Mouse (Mus musculus) NIH3T3 (cell line): ENCODE results near the gene Cacng2.
A peak's percentile ranks its signal among the peaks of the same experiment; 100 is the strongest.

Experiments used
- DNase-seq: peaks from one replicate; pipeline ENCODE4 v3.0.0-alpha.2; 2012; ENCODE audit warnings: low read depth

Cacng2 gene

DNA sequence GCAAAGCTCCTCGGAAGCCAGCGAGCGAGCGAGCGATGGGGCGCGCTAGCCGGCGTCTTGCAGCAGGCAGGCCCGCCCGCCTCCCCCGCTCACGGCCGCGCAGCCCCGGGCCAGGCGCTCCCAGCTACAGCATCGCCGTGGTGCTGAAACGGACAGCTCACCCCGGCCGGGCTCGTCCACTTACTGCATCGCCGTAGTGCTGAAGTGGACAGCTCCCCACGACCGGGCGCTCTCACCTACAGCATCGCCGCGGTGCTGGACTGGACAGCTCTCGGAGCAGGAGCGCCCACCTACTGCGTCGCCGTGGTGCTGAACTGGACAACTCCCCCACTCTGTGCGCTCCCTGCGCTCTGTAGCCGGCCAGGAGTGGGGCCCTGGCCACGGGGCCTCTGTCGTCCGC is at the start of gene Cacng2:
Gene Cacng2, minus strand, starts transcription at position 325 of the 400 bp plus-strand sequence.
- peak; percentile 90 for DNase-seq

DNA sequence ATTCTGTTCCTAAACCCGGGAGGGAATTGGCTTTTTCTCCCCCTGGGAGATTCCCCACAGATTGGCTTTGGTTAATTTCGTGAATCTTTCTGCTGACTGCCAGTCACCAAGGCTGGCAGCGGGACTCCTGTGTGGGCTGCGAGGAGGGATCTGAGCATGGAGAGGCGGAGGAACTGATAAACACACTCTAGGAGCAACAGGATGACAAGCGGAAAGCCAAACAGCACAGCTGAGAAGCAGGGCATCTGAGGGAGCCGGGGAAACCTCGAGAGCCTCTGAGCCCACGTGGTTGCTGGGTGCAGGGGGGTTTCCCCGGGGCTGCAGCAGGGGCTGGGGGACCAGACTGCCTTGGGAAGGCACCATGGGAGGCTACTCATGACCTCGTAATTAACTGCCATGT is 49.7 kb upstream of the Cacng2 start:
- no peak for DNase-seq

DNA sequence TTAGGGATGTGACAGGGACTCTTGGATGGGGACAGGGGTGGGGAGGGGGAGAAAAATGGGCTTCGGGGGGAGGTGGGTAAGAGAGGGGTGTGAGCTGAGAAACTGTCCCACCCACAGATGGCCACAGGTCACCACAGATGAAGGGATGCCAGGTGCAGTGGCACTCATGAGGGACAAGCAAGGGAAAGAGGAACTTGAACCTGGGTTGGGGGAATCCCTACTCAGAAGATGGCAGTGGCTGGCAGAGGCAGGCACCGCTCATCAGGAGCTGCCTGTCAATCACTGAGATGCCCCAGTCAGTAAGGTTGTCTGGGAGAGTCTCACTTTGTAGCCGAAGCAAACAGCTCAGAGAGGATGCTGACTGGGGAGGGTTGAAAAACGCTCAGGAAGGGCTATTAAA is 45.5 kb upstream of the Cacng2 start:
- no peak for DNase-seq

DNA sequence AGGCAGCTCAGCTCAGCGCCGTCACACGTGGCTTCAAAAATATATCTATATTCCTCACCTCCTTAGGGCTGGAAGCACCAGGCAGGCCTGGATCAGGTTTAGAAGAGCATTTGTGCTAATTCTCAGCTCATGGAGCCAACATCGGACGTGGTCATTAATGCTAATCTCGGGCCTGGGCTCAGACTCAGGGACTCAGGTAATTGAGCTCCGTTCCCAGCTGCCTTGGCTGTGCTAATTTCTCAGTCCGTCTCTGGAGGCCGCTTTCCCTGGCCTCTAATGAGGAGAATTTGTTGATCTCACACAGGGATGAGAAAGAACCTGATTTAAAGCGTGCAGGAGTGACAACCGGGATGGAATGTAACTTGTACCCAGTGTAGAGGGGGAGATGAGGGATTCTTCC is 44.6 kb upstream of the Cacng2 start:
- no peak for DNase-seq

DNA sequence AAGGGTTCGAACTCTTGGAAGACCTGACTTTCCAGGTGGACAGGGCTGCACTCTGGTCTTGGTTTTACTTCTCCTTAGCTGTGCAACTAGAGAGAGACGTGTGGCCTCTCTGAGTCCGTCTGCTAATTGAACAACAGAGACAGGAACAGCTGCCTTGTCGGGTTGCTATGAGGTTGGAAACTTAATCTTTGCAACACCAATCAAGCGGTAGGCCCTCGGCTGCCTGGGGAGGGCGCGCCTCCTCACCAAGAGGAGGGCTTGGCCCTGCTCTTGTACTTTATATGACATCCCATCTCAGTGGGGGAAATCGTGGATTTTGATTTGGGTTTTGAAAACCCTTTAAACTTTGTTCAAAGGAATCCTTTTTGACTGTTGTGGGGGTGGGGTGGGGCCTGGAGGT is 42.1 kb upstream of the Cacng2 start:
- DNase-seq, result no peak

DNA sequence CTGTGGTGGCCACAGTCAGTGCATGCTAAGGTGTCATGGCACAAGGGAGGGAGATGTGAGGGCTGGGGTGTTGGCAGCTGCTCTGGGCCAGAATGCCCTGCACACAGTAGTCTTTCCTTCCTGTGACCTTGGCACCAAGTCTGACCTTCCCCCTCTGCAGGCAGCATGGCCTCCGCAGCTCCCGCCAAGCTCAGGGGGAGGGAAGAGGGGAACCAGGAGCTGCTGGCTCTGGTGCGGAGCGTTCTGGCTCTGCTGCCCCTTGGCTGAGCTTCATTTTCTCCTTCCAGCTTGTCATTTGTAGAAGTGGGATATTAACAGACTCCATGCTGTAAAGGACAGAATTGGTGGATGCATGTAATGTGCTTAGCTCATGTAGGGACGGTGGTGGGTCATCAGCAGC is 38.5 kb upstream of the Cacng2 start:
- DNase-seq, result no peak

DNA sequence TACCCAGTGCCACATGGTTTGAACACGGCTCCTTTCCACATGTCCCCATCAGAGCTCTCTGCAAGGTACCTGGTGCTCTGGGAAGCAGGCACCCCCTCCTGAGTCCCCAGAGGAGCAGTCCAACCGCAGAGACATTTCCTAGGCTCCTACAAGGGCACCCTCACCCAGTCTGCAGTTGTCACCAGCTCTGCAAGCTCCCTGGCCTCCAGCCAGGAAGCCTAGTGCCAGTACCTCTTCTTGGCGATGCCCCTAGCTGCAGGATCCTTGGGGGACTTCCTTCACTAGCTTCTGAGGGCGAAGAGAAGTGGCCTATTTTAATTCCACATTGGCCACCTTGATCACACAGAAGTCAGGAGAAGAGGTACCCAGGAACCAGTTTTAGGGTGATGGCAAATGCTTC is 38.0 kb upstream of the Cacng2 start:
- no peak for DNase-seq

DNA sequence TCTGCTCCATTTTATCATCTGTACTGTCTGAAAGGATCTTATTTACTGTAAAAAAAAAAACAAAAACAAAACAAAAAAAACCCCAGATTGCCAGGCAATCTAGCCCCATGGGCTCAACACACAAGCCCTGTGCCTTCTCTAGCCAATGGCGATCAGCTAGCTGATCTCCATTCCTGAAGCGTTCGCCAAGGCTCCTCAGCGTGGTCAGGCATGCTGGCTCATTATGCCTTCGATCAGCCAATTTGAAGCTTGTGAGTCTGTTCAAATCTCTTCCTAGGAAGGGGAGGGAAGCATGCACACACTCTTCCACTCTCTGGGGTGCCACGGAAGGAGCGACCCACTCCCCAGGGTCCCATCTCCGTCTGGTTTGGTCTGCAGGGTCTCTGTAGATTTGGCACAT is 37.5 kb upstream of the Cacng2 start:
- no peak for DNase-seq

DNA sequence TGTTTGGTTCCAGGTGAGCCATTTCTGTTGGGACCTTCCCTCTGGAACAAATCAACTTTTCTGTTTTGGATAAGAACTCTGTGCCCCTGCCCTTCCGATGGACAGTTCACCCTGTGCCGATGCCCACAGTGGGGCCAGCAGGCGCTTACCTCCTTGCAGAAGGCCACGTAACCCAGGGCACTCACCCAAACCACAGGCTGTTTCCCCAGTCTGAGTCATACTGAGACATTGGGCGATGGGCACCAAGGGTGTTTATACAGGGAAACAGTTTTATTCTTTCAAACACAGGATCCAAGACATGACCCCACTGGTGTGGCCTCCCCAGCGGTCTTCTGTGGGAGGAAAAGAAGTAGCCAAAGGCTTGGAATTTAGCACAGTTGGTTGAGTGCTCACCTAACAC is 35.6 kb upstream of the Cacng2 start:
- DNase-seq, result peak; percentile 9

DNA sequence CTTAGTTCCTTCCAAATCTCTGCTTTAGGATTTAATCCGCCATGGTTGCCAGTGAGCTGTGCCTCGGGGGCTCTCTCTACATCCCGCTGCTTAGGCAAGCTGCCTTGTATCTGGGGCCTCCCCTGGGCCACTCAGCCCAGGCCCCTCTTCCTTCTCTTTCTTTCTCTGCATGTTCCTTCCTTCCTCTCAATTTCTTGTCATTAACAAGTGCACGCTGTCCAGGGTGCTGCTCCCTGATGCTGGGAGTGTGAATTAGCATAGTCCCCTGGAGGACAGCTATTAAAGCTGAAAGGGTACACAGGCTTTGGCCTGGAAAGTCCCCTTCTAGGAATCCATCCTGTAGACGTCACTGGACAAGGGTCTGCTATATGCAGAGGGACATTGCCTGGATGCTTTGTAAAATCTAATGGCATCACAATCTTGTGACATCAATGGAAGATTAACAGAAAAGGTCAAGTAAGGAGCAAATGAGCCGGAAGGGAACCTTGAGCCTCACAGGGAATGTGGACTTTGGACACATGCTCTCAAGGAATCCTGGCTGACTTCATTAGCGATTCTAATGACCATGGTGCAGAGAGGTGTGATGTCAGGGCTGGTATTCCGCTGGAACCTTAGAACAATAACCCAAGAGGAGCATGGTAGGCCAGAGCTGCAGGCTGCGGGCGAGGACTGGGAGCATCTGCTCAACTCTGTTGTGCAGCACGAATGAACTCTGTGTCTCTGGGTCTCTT is 33.4 kb upstream of the Cacng2 start:
- DNase-seq, result peak; percentile 49

DNA sequence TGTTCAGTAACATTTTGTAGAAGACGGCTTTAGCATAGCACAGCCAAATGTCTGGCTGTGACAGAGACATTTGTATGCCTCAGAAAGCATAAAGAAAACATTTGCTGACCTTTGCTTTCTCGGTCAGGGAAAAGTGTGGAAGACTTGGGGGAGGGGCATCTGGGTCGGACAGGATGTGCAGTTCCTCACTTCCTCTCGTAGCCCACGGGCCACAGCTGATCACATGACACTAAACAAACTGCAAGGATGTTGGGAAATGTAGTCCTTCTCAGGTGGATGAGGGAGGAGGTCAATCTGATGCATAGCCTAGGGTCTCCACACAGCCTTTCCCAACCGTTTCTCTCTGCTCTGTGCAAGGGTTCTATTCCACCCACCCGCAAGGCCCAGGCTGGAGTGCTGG is 28.7 kb upstream of the Cacng2 start:
- DNase-seq, result peak; percentile 30

DNA sequence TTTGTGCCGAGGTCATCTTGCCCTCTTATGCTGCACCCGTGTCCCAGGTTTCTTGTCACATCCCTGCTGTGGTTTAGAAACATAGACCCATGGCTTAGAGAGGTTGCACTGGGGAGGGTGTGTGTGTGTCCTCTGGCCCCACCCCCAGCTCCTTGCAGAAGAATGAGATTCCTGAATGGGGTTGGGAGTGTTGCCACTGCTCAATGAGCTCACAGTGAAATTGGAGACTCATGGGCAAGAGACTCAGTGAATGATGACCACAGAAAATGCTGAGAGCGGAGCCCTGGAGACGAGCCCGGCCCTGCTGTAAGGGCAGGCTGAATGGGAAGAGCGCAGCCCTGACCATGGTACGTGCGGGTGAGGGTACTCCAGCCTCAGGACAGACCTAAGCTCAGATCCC is 20.4 kb upstream of the Cacng2 start:
- peak; percentile 76 for DNase-seq

DNA sequence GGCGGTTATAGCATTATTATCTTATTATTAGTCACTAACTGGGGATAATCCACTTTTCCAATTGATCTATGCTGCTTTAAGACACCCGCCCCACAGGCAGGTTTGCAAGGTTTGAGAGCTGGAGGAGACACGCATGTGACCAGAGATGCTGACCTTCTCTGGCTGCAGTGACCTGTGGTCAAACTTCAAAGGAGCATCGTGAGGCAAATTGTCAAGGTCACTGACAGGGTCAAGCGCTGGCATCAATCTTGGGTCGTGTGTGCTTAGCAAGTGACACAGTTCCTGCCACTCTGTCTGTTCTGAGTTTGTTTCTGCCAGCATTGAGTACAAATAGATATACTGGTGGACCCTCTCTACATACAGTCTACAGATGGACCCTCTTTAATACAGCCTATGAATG is 14.8 kb upstream of the Cacng2 start:
- DNase-seq, result no peak

DNA sequence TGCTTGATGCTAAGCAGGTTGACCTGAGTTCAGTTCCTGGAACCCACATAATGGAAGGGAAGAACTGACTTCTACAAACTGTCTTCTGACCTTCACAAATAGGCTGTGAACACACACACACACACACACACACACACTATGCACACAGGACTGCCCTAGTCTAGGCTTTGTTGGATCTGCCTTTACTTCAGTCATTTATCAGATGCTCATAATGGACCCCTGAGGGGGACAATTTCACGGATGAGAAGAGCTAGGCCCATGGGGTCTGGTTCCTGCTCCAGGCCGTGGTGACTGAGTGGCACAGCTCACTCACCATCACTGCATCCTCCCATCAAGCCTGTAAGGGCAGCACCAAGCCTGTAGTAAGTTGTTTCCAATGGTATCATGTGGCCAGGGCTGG is 13.6 kb upstream of the Cacng2 start:
- DNase-seq, result no peak

DNA sequence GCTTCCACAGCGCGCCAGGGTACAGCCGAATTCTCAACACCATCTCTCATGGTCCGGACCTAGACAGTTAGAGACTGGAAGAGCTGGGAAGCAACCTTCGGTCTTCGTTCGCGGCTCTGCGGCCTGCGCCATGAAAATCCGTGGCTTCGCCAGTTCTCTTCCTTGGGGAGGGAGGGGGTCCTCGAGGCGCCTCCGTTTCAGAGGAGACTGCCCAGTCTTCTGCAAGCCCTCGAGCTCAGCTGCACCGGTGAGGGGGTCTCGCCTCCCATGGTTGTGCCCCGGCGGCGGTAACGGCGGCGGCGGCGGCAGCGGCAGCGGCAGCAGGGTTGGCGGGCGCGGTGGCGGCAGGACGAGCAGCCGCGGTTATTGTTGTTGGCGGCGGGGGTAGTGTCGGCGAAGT is 580 bp downstream of the Cacng2 start:
- DNase-seq, result no peak

DNA sequence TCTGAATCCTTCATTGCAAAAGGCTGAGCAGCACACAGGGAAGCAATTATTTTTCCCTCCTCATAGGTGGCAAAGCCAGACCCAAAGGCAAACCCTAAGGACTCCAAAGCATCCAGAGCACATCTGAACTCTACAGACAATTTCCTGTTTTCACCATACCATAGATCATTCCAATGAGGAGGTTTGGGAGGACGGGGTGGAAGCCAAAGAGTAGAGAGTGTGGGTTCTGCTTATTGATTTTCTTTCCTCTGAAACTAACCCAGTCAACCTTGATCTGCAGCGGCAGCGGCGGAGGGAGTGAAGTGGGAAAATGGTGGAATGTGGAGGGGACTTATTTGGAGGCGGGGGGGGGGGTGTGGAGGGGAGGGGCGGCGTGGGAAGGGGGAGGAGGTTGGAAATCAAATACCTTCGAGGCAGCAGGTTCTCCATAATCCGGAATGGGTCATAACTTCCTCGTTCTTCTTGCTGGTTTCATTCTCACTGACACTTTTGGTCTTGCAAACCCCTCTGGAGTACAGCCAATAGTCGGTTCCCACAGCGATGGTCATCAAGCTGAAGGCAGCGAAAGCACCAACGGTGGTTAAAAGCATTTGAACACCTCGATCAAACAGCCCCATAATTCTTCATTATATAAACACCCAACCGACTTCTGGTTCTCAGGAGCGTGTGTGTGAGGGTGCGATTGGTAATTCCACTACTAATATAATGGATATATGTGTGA is 1.4 kb downstream of the Cacng2 start:
- no peak for DNase-seq

DNA sequence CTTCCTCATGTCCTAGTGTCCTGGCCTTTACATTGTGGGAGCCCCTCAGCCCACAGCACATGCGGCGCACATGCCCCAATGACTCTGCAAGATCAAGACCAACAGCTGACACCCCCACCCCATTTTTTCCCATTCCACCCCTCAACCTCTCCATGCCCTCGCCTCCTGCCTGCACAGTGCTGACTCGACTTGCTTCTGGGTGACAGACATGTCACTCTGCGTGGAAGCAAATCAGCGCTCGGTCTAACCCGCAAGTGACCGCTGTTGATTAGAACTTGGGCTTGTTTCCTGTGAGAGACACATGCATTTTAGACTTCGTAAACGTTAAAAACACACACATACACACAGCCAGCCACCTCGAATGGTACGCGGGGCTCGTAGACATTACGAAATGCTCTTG is 2.1 kb downstream of the Cacng2 start:
- DNase-seq, result no peak

DNA sequence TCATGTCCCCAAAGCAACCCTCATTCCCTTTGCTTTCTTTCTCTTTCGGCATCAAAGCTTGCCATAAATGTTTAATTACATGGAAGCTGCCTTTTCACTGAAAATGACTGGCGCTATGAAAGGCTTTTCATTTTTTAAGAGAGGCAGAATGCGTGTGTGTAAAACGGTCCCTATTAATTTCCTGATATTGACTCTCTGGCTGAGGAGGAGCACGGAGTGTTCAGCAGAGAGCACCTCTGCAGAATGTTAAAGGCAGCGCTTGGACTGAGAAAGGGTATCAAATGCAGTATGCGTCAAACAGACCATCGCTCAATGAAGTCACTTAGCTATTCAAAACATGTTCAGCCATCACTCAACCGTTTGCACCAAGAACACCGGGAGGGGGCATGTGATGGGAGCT is 2.9 kb downstream of the Cacng2 start:
- no peak for DNase-seq

DNA sequence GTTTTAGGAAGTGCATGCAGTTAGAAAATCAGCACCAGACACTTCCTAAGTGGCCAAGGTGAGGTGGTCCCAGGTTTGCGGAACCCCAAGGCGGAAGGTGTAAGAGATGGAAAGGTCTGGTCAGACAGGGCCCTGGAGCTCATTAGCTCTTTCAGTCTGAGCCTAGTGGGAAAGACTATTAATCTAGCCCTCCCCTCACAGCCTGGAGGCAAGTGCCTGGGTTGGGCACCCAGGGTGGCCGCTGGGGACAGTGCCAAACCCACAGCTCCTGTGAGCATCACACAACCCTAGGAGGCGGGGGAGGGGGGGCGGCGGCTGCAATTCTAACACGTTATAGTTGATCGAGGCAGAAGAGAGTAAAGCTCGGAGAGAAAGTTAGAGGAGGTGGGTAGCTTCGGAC is 3.6 kb downstream of the Cacng2 start:
- no peak for DNase-seq

DNA sequence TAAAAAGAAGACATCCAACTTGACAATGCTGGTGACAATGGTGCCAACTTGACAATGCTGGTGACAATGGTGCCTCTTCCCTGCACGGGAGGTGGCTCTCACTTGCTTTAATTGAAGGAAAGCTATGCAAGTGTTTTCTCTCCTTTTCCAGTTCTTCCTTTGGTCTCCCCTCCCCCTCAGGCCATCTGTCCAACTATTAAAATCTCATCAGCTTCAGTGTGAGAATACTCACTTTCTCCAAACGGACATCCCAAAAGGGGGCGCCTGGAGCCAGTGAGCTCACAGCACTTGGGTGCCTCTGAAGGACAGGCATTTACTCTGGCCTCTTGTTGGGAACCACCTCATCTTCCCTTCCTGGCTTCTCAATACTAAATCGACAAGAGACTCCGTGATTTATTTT is 20.3 kb downstream of the Cacng2 start:
- DNase-seq, result no peak

DNA sequence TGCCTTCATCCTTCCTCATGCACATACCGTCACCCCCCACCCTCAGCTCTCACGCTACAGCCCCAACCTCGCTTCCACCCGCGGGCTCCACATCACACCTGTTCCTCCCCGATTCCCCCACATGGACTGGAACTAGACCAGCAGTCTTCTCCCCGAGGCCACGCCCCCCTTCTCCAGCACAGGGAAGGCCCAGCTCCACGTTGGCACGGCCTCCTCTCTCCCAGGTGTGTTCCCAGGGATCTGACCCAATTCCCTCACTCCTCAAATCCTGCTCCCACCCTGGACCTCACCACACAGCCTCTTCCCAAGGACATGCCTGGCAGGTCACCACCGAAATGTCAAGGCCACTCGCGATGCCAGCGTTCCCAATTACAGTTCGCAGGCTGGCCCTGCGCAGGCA is 23.8 kb downstream of the Cacng2 start:
- no peak for DNase-seq

DNA sequence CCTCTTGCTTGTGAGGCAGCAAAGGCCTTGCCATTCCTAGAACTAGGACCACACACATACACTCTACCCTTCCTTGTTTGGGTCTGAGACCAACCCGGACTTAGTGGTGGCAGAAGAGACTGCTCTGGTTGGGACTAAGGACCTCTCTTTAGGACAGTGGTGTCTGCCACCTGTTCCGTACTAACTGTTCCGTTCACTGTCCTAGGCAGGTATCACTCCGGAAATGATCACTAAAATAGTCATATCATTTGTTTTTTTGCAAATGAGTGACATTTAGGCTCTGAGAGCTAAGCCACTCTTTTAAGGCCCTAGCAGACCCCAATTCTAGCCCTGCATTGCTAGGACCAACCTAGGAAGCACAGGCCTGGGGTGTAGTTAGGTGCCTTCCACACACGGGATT is 26.2 kb downstream of the Cacng2 start:
- no peak for DNase-seq

DNA sequence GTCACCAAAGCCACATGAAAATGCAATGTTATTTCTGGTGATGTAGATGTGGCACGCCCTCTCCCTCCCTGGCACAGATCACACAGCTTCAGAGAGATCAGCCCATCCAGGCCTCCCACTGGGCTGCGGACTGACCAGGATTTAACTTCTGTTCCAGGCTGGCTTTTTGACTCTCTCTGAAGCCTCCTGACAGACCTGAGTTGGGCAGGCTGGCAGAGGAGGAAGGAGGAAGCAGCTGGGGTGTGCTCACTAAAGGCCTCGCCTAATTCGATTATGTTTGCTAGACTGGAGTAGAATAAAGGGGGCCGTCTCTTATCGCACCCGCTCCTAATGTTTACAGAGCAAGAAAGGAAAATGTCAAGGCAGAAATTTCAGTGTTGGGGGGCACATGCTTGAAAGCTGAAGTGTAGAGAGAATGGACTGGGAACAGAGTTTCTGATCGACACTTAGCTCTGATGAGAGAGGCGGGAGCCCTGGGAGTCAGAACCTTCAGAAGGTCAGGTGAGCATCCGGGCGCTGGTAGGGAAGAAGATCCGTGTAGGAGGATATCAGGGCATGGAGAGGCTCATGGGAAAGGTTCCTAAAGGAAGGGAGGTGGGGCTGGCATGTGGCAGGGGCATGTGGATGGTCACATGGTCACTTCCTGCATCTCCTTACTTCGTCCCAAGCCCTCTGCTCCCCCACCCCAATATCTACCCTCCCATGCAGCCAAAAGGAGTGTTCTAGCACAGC is 36.8 kb downstream of the Cacng2 start:
- no peak for DNase-seq
